ENCODE assay signal across 16 mouse cellular contexts in genomic region chrX:53337355-53337754, GRCm38 (mm10). TPM values are rescaled to one million over a fixed set of nuclear protein-coding genes. Genes with fewer than 3 reads are reported as not detected.
DNase-seq lines count a peak whose midpoint lies in the region; ATAC-seq and TF ChIP-seq lines count a peak whose summit lies in the region.
"Had no signal": no experiment of that assay in that cellular context is flagged by ENCODE, and none has a peak within 500 bp of the region (broad histone marks: within the 10 kb centered on the region; RNA-seq: fewer than 3 reads in every experiment).

No protein-coding gene starts in this region.

- no peak for TF ChIP-seq EP300 in lung, postnatal 0 days (IDR thresholded peaks at IDR 0.05)

- H3K9ac ChIP-seq in lung, postnatal 0 days (replicated peaks; ENCODE audit: low read depth), result no peak overlapping the region
- H3K9ac ChIP-seq: embryonic facial prominence, embryonic 13.5 days; forebrain, embryonic 12.5 days; neural tube, embryonic 15.5 days had no signal

- H3K4me1 ChIP-seq in heart, embryonic 10.5 days, result no peaks in the 10 kb centered on the region
- H3K4me1 ChIP-seq in lung, postnatal 0 days (ENCODE audit: insufficient read depth, low read depth, low read length), result no peaks in the 10 kb centered on the region
- H3K4me1 ChIP-seq in lung, adult 2 months (ENCODE audit: control insufficient read depth, insufficient read depth, low read length), result no peaks in the 10 kb centered on the region
- H3K4me1 ChIP-seq: embryonic facial prominence, embryonic 13.5 days; forebrain, embryonic 12.5 days; neural tube, embryonic 15.5 days had no signal

- TF ChIP-seq CTCF in lung, postnatal 0 days (IDR thresholded peaks at IDR 0.05), result peak; percentile 61
- no peak for TF ChIP-seq CTCF in lung, adult 2 months (IDR thresholded peaks at IDR 0.05; ENCODE audit: insufficient read depth, low read length)

- peak; percentile 4 to 42 for DNase-seq in adrenal gland, adult (ENCODE audit: inconsistent age in 2 of 2, low spot score in 1 of 2)
- no peak for DNase-seq in adrenal gland, adult 8-10 months
- peak; percentile 10 for DNase-seq in heart, postnatal 4 days
- no peak for DNase-seq in heart, embryonic 10.5 days (ENCODE audit: low spot score)
- DNase-seq in lung, postnatal 0 days (ENCODE audit: low spot score), result no peak
- no peak for DNase-seq in lung, adult 2 months
- peak; percentile 14 for DNase-seq in embryo, embryonic 10.5 days (ENCODE audit: low spot score)
- no peak for DNase-seq in left cerebral cortex, postnatal 36 days (ENCODE audit: low spot score in 2 of 2)
- DNase-seq: cerebellum, adult 18-20 months; gastrocnemius, postnatal 10 days; kidney, postnatal 25 days; thymus, adult 2 months had no signal

- no peaks in the 10 kb centered on the region for H3K9me3 ChIP-seq in heart, embryonic 10.5 days
- no peaks in the 10 kb centered on the region for H3K9me3 ChIP-seq in lung, postnatal 0 days (ENCODE audit: low read length)
- H3K9me3 ChIP-seq: embryonic facial prominence, embryonic 13.5 days; forebrain, embryonic 12.5 days; neural tube, embryonic 15.5 days had no signal

- no peaks in the 10 kb centered on the region for H3K36me3 ChIP-seq in heart, embryonic 10.5 days
- no peaks in the 10 kb centered on the region for H3K36me3 ChIP-seq in lung, postnatal 0 days (ENCODE audit: insufficient read depth, low read length)
- H3K36me3 ChIP-seq: embryonic facial prominence, embryonic 13.5 days; forebrain, embryonic 12.5 days; neural tube, embryonic 15.5 days had no signal

- intact Hi-C loops in left cerebral cortex, postnatal 36 days (cut with DNase I), result no loop called here

- no peak for TF ChIP-seq POLR2A in lung, adult 2 months (IDR thresholded peaks at IDR 0.05; ENCODE audit: borderline replicate concordance, extremely low read depth, low read depth, low read length)

- H3K27me3 ChIP-seq in heart, embryonic 10.5 days (ENCODE audit: insufficient read depth, poor library complexity, severe bottlenecking), result no peaks in the 10 kb centered on the region
- H3K27me3 ChIP-seq in lung, postnatal 0 days (replicated peaks; ENCODE audit: insufficient read depth, low read length), result no peaks in the 10 kb centered on the region
- H3K27me3 ChIP-seq: embryonic facial prominence, embryonic 13.5 days; forebrain, embryonic 12.5 days; neural tube, embryonic 15.5 days had no signal

- H3K4me3 ChIP-seq in heart, embryonic 10.5 days, result no peak overlapping the region
- no peak overlapping the region for H3K4me3 ChIP-seq in lung, postnatal 0 days (ENCODE audit: low read depth, low read length)
- no peak overlapping the region for H3K4me3 ChIP-seq in lung, adult 2 months (replicated peaks; ENCODE audit: extremely low read depth, low read depth, low read length)
- H3K4me3 ChIP-seq: embryonic facial prominence, embryonic 13.5 days; forebrain, embryonic 12.5 days; neural tube, embryonic 15.5 days had no signal

- no peak overlapping the region for H3K27ac ChIP-seq in heart, embryonic 10.5 days
- no peak overlapping the region for H3K27ac ChIP-seq in lung, postnatal 0 days (ENCODE audit: low read length)
- H3K27ac ChIP-seq: embryonic facial prominence, embryonic 13.5 days; forebrain, embryonic 12.5 days; neural tube, embryonic 15.5 days had no signal

- no peak for ATAC-seq in lung, postnatal 0 days
- ATAC-seq: inflammation-experienced regulatory T-cells, adult 6 months had no signal

- no peak overlapping the region for H3K4me2 ChIP-seq in lung, postnatal 0 days (replicated peaks; ENCODE audit: low read depth, low read length)
- H3K4me2 ChIP-seq: embryonic facial prominence, embryonic 13.5 days; forebrain, embryonic 12.5 days; neural tube, embryonic 15.5 days had no signal

RNA-seq across cellular contexts. Expression of gene Mospd1, which starts 32.9 kb away (rescaled TPM):
- 10 to 100 TPM; 16.2 to 21.2 (median 19.8) TPM for total RNA-seq in adrenal gland, adult 8-10 months (2022)
- total RNA-seq in heart, postnatal 4 days (2021), result 10 to 100 TPM; 34.9 to 38.8 TPM
- 40.6 and 45.2 TPM in 2 replicates for polyA plus RNA-seq in heart, embryonic 10.5 days (2016; fragmentation: Nextera tagmentation; extraction: Ambion mirVana)
- polyA plus RNA-seq in lung, postnatal 0 days (2015; fragmentation: Nextera tagmentation; extraction: Ambion mirVana), result 35.8 and 38.8 TPM in 2 replicates
- polyA plus RNA-seq in lung, adult 2 months (2012; rRNA removed), result 1.6 and 3.4 TPM in 2 replicates
- total RNA-seq in left cerebral cortex, postnatal 36 days (2021), result 10 to 100 TPM; 12.3 to 15.9 TPM

Comparison
In these comparisons a context has a peak if more than half of its experiments do, and no peak if none do; other contexts are left out.
1. DNase-seq: peak in adrenal gland, adult (2 of 2), heart, postnatal 4 days (single experiment) and embryo, embryonic 10.5 days (single experiment); none in adrenal gland, adult 8-10 months (single experiment), heart, embryonic 10.5 days (single experiment), lung, postnatal 0 days (single experiment), lung, adult 2 months (single experiment) and left cerebral cortex, postnatal 36 days (0 of 2).